Mouse (Mus musculus): ENCODE results near the gene Dach1.

Gene Dach1

GRCm38 (mm10) chr14:97855345-97855744 is 314.2 kb downstream of the Dach1 start:
- no peak for ATAC-seq (ENCODE audit: low TSS enrichment)

- ATAC-seq (ENCODE audit: low TSS enrichment), result no peak
These were observed 319.1 kb downstream of the Dach1 start for GRCm38 (mm10) chr14:97850486-97850885.

- ATAC-seq (ENCODE audit: low TSS enrichment), result no peak
These were observed 321.9 kb downstream of the Dach1 start for GRCm38 (mm10) chr14:97847641-97848040.

GRCm38 (mm10) chr14:97839275-97839674 is 330.3 kb downstream of the Dach1 start:
- ATAC-seq (ENCODE audit: low TSS enrichment), result no peak

GRCm38 (mm10) chr14:97829865-97830264 is 339.7 kb downstream of the Dach1 start:
- no peak for ATAC-seq (ENCODE audit: low TSS enrichment)

- no peak for ATAC-seq (ENCODE audit: low TSS enrichment)
These were observed 354.9 kb downstream of the Dach1 start for GRCm38 (mm10) chr14:97814555-97815175.

GRCm38 (mm10) chr14:97813557-97813956 is 356.0 kb downstream of the Dach1 start:
- ATAC-seq (ENCODE audit: low TSS enrichment), result peak; percentile 44; the same call in 1 of the 2 replicates

GRCm38 (mm10) chr14:97795385-97795952 is 374.1 kb downstream of the Dach1 start:
- ATAC-seq (ENCODE audit: low TSS enrichment), result no peak

- no peak for ATAC-seq (ENCODE audit: low TSS enrichment)
These were observed 395.3 kb downstream of the Dach1 start for GRCm38 (mm10) chr14:97774135-97774767.

- ATAC-seq (ENCODE audit: low TSS enrichment), result no peak
These were observed 415.2 kb downstream of the Dach1 start for GRCm38 (mm10) chr14:97754400-97754799.

- ATAC-seq (ENCODE audit: low TSS enrichment), result no peak
These were observed 415.6 kb downstream of the Dach1 start for GRCm38 (mm10) chr14:97753973-97754372.

GRCm38 (mm10) chr14:97743252-97743651 is 426.3 kb downstream of the Dach1 start:
- no peak for ATAC-seq (ENCODE audit: low TSS enrichment)

- ATAC-seq (ENCODE audit: low TSS enrichment), result no peak
These were observed 426.8 kb downstream of the Dach1 start for GRCm38 (mm10) chr14:97742785-97743184.
